In genomic region chr5:73338832-73339163, GRCm38 (mm10) we compare ENCODE assay signal across 9 mouse cellular contexts. TPM values are rescaled to one million over a fixed set of nuclear protein-coding genes. Genes with fewer than 3 reads are reported as not detected.
DNase-seq lines count a peak whose midpoint lies in the region; ATAC-seq and TF ChIP-seq lines count a peak whose summit lies in the region.
"Had no signal": no experiment of that assay in that cellular context is flagged by ENCODE, and none has a peak within 500 bp of the region (broad histone marks: within the 10 kb centered on the region; RNA-seq: fewer than 3 reads in every experiment).

No protein-coding gene starts in this region.

- peaks cover 16 to 22% of the 10 kb centered on the region in 2 experiments for H3K4me1 ChIP-seq in heart, embryonic 14.5 days (ENCODE audit: control insufficient read depth in 2 of 2, insufficient read depth in 2 of 2, low read length in 2 of 2)
- peaks cover 13% of the 10 kb centered on the region; the same call in 1 of the 2 replicates for H3K4me1 ChIP-seq in forebrain, embryonic 15.5 days
- peaks cover 4% of the 10 kb centered on the region for H3K4me1 ChIP-seq in liver, postnatal 0 days (ENCODE audit: insufficient read depth)

- WGBS in heart, embryonic 14.5 days, result 52% methylated on average over 14 of the region's 14 CpGs
- 33% methylated on average over 14 of the region's 14 CpGs for WGBS in forebrain, embryonic 15.5 days
- WGBS in liver, postnatal 0 days (ENCODE audit: insufficient replicate concordance), result 56% methylated on average over 14 of the region's 14 CpGs

- no peaks in the 10 kb centered on the region for H3K27me3 ChIP-seq in heart, embryonic 14.5 days (ENCODE audit: control insufficient read depth, insufficient read depth, low read length)
- H3K27me3 ChIP-seq in forebrain, embryonic 15.5 days, result no peaks in the 10 kb centered on the region
- no peaks in the 10 kb centered on the region for H3K27me3 ChIP-seq in liver, postnatal 0 days (ENCODE audit: insufficient read depth, low read length)
- H3K27me3 ChIP-seq: Patski had no signal

- no peak for ATAC-seq in heart, embryonic 14.5 days (ENCODE audit: insufficient number of reproducible peaks, insufficient read depth, low FRiP score, low read depth)
- ATAC-seq in forebrain, embryonic 15.5 days (replicated peaks), result peak; percentile 78
- no peak for ATAC-seq in liver, postnatal 0 days
- ATAC-seq: Patski had no signal

- H3K4me2 ChIP-seq in heart, embryonic 14.5 days (ENCODE audit: low read length), result peak overlapping the region; percentile 83
- H3K4me2 ChIP-seq in forebrain, embryonic 15.5 days (replicated peaks), result peak overlapping the region; percentile 79
- peak overlapping the region; percentile 82 for H3K4me2 ChIP-seq in liver, postnatal 0 days (ENCODE audit: low read depth, low read length)

- H3K4me3 ChIP-seq in heart, embryonic 14.5 days (ENCODE audit: control insufficient read depth in 1 of 2, insufficient read depth in 1 of 2, low read depth in 1 of 2, low read length in 2 of 2), result peak overlapping the region; percentile 66 to 88
- H3K4me3 ChIP-seq in forebrain, embryonic 15.5 days, result peak overlapping the region; percentile 68
- H3K4me3 ChIP-seq in liver, postnatal 0 days (ENCODE audit: low read depth, low read length), result peak overlapping the region; percentile 55

- H3K9ac ChIP-seq in heart, embryonic 14.5 days (ENCODE audit: low read length), result peak overlapping the region; percentile 80
- peak overlapping the region; percentile 70 for H3K9ac ChIP-seq in forebrain, embryonic 15.5 days (replicated peaks)
- H3K9ac ChIP-seq in liver, postnatal 0 days (replicated peaks), result peak overlapping the region; percentile 51

- no peaks in the 10 kb centered on the region for H3K9me3 ChIP-seq in heart, embryonic 14.5 days (ENCODE audit: control insufficient read depth, low read length)
- no peaks in the 10 kb centered on the region for H3K9me3 ChIP-seq in forebrain, embryonic 15.5 days
- H3K9me3 ChIP-seq in liver, postnatal 0 days (ENCODE audit: low read length), result no peaks in the 10 kb centered on the region

- no peak for TF ChIP-seq EP300 in liver, postnatal 0 days (IDR thresholded peaks at IDR 0.05; ENCODE audit: low read depth)

- H3K36me3 ChIP-seq in heart, embryonic 14.5 days (ENCODE audit: control insufficient read depth, insufficient read depth, low read length), result no peaks in the 10 kb centered on the region
- H3K36me3 ChIP-seq in forebrain, embryonic 15.5 days, result no peaks in the 10 kb centered on the region
- no peaks in the 10 kb centered on the region for H3K36me3 ChIP-seq in liver, postnatal 0 days (replicated peaks; ENCODE audit: insufficient read depth, low read length)

- DNase-seq in heart, postnatal 4 days, result no peak
- peak; percentile 45 for DNase-seq in Muller cell, postnatal 12 days (ENCODE audit: inconsistent ontology term)
- DNase-seq in liver, postnatal 0 days, result no peak
- DNase-seq in urinary bladder, adult 2 months (ENCODE audit: low spot score), result no peak
- no peak for DNase-seq in cerebellum, adult 8-10 months
- DNase-seq in gastrocnemius, postnatal 10 days, result no peak

- no peak for TF ChIP-seq CTCF in liver, postnatal 0 days (IDR thresholded peaks at IDR 0.05; ENCODE audit: low read depth)

- H3K27ac ChIP-seq in heart, embryonic 14.5 days (replicated peaks in 1 of 2; ENCODE audit: control insufficient read depth in 1 of 2, insufficient read depth in 1 of 2, low read depth in 2 of 2, low read length in 2 of 2), result peak overlapping the region in 1 of 2 experiments; percentile 50; a peak in 1 of 4 replicates
- H3K27ac ChIP-seq in forebrain, embryonic 15.5 days (replicated peaks), result peak overlapping the region; percentile 57
- no peak overlapping the region for H3K27ac ChIP-seq in liver, postnatal 0 days (ENCODE audit: low read depth)

RNA-seq across cellular contexts. Expression of gene Ociad2, which starts 2.0 kb away (rescaled TPM):
- polyA plus RNA-seq in heart, embryonic 14.5 days (2014; fragmentation: Nextera tagmentation; extraction: Ambion mirVana), result 21.1 and 22.2 TPM in 2 replicates
- 10 to 100 TPM in 1 of 2 experiments, 1 to 10 TPM in 1; 9.6 to 12.1 TPM for total RNA-seq in heart, postnatal 4 days (2021)
- polyA plus RNA-seq in forebrain, embryonic 15.5 days (2015; fragmentation: Nextera tagmentation; extraction: Ambion mirVana), result 21.1 and 22.2 TPM in 2 replicates
- 1.2 and 2.0 TPM in 2 replicates for polyA plus RNA-seq in liver, postnatal 0 days (2015; fragmentation: Nextera tagmentation; extraction: Ambion mirVana)
- 38.7 and 44.8 TPM in 2 replicates for polyA plus RNA-seq in urinary bladder, adult 2 months (2012; rRNA removed)
- total RNA-seq in gastrocnemius, postnatal 10 days (2021), result 10 to 100 TPM; 33.0 to 36.0 TPM

RNA-seq across cellular contexts. Expression of gene Ociad1, which starts 46.2 kb away (rescaled TPM):
- polyA plus RNA-seq in heart, embryonic 14.5 days (2014; fragmentation: Nextera tagmentation; extraction: Ambion mirVana), result 142 and 160 TPM in 2 replicates
- total RNA-seq in heart, postnatal 4 days (2021), result 100 to 1,000 TPM; 261 to 264 TPM
- polyA plus RNA-seq in forebrain, embryonic 15.5 days (2015; fragmentation: Nextera tagmentation; extraction: Ambion mirVana), result 267 and 268 TPM in 2 replicates
- polyA plus RNA-seq in liver, postnatal 0 days (2015; fragmentation: Nextera tagmentation; extraction: Ambion mirVana), result 98.7 and 105 TPM in 2 replicates
- polyA plus RNA-seq in urinary bladder, adult 2 months (2012; rRNA removed), result 196 and 197 TPM in 2 replicates
- 100 to 1,000 TPM; 176 to 185 TPM for total RNA-seq in gastrocnemius, postnatal 10 days (2021)
